Mouse (Mus musculus) midbrain, embryonic 14.5 days (tissue): Measurements from ENCODE around the gene Mrpl2. TPM values are rescaled to one million over a fixed set of nuclear protein-coding genes. Genes with fewer than 3 reads are reported as not detected.
A peak's percentile ranks its signal among the peaks of the same experiment; 100 is the strongest.

ENCODE experiments used
- ATAC-seq: fragments of 200-750 bp; cut with Nextera tagmentation; 2 replicates; pipeline ENCODE4 v1.8.0; 2017; ENCODE audit warnings: moderate number of reproducible peaks, moderate library complexity; ENCODE audit not compliant: low FRiP score, low TSS enrichment
- DNase-seq: peaks from one replicate; pipeline ENCODE4 v3.0.0-alpha.2; 2015
- H3K27ac ChIP-seq: fragments of 300-500 bp; sonication (generic); replicated peaks from 2 replicates; pipeline ENCODE4 v1.5.1; 2014; ENCODE audit warnings: mild to moderate bottlenecking, low read depth, low read length, moderate library complexity
- H3K27me3 ChIP-seq: fragments of 300-500 bp; sonication (generic); 2 replicates; pipeline ENCODE4 v1.6.1; 2014; ENCODE audit warnings: low read length, control low read depth, mixed read lengths; ENCODE audit not compliant: control insufficient read depth, insufficient read depth
- H3K36me3 ChIP-seq: fragments of 300-500 bp; sonication (generic); 2 replicates; pipeline ENCODE4 v1.6.1; 2014; ENCODE audit warnings: low read length, control low read depth; ENCODE audit not compliant: control insufficient read depth, insufficient read depth
- H3K4me1 ChIP-seq: fragments of 300-500 bp; sonication (generic); 2 replicates; pipeline ENCODE4 v1.6.1; 2014; ENCODE audit warnings: mild to moderate bottlenecking, antibody characterized with exemption, low read length, control low read depth; ENCODE audit not compliant: control insufficient read depth, insufficient read depth
- H3K4me2 ChIP-seq: fragments of 300-500 bp; sonication (generic); 2 replicates; pipeline ENCODE4 v1.6.1; 2014; ENCODE audit warnings: mild to moderate bottlenecking, low read length, moderate library complexity
- H3K4me3 ChIP-seq: fragments of 300-500 bp; sonication (generic); replicated peaks from 2 replicates; pipeline ENCODE4 v1.5.1; 2014; ENCODE audit warnings: low read depth, low read length
- H3K9ac ChIP-seq: fragments of 300-500 bp; sonication (generic); replicated peaks from 2 replicates; pipeline ENCODE4 v1.6.1; 2014; ENCODE audit warnings: mild to moderate bottlenecking, low read length, moderate library complexity
- H3K9me3 ChIP-seq: fragments of 300-500 bp; sonication (generic); 2 replicates; pipeline ENCODE4 v1.6.1; 2016; ENCODE audit warnings: low read length, control low read depth, mixed read lengths; ENCODE audit not compliant: control insufficient read depth
- WGBS: fragments of 180-500 bp; shearing (Covaris S2); extraction: QIAGEN DNeasy Blood & Tissue Kit; methylation state at CpG from one replicate; pipeline ENCODE4 v1.1.7; 2014; 5-methylcytosine and 5-hydroxymethylcytosine counted together
- polyA plus RNA-seq: library from polyadenylated mRNA; unstranded; fragments of >200 nt; fragmentation: Nextera tagmentation; extraction: Ambion mirVana; gene quantifications from 2 replicates; pipeline ENCODE4 v1.2.1, GENCODE M21; 2014

The Mrpl2 gene
- polyA plus RNA-seq, 1 experiment from 2014 or later = 73.2 TPM

DNA sequence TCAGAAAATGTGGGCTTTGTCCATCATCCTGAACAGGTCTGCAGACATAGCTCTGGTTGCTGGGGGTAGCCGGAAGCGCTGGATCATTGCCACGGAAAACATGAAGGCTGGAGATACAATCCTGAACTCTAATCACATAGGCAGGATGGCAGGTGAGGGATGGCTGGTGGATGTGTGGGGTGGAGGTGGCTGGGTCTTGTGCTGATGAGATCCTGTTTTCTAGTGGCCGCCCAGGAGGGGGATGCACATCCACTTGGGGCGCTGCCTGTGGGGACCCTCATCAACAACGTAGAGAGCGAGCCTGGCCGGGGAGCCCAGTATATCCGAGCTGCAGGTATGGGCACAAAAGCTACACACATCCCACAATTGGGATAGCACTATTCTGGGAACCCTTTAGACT, 2.4 kb downstream of the Mrpl2 start:
- no peaks in the 10 kb centered on the region for H3K9me3 ChIP-seq
- no peak overlapping the region for H3K27ac ChIP-seq
- no peak for ATAC-seq
- no peak overlapping the region for H3K4me3 ChIP-seq
- 92% methylated on average over 9 of the region's 9 CpGs for WGBS
- no peak for DNase-seq
- H3K4me1 ChIP-seq = peaks cover 43% of the 10 kb centered on the region
- no peaks in the 10 kb centered on the region for H3K27me3 ChIP-seq
- H3K36me3 ChIP-seq = peaks cover 17% of the 10 kb centered on the region
- H3K4me2 ChIP-seq = no peak overlapping the region
- H3K9ac ChIP-seq = no peak overlapping the region

DNA sequence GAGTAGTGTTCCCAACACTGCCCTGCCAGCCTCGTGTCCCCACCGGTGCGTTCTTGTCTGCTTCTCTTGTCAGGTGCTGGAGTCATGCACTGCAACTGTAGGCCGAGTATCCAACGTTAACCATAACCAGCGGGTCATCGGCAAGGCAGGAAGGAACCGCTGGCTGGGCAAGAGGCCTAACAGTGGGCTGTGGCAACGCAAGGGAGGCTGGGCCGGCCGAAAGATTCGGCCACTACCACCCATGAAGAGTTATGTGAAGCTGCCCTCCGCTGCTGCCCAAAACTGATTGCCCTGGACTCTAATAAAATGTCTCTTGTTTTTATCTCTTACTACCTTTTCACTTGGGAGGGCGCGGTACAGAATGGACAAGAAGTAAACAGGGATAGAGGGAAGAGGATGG, 3.8 kb downstream of the Mrpl2 start:
- ATAC-seq = no peak
- Histone ChIP-seq H3K36me3 (peaks cover 28% of the 10 kb centered on the region), H3K9ac (peak overlapping the region; percentile 96), H3K9me3 (no peaks in the 10 kb centered on the region), H3K4me3 (peak overlapping the region; percentile 67), H3K27ac (peak overlapping the region; percentile 95), H3K4me1 (peaks cover 37% of the 10 kb centered on the region), H3K4me2 (peak overlapping the region; percentile 88), H3K27me3 (no peaks in the 10 kb centered on the region)
- WGBS = 33% methylated on average over 15 of the region's 15 CpGs
- peak; percentile 17 for DNase-seq

DNA sequence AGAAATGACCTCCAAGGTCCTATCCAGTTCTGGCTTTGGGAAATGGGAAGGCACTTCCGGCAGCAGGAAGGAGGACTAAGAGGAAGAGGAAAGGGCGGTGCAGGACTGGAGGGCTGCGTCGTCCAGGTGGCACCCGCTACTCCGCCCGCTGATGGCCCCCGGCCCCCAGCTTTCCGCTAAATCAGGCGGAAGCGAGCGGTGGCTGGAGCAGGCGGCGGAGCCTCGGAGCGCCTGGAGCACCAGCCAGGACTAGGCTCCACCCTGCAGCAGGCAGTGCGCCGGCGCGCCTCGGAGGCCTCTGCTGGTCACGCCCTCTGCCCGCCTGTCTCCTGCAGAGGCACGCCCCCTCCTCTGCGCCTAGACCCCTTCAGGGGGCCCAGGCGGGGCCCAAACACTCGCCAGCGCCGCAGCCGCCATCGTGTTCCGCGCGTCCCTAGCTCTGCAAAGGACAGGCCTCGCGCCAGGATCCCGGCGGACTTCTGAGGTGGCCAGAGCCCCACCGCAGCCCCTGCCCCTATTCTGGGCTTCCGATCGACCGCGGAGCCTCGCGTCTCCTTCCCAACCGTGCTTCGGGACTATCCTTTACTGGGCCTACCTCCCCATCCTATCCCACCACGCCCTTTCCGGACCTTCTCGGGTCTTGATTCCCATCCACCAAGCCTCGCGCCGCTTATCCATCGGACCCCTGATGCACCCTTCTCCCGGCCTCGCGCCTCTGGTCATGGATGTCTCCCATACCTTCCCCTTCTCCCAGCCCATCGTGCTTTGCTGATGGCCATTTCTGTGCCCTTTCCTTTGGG, 4.4 kb downstream of the Mrpl2 start, which contains the start of gene Cul7:
Gene Cul7 (plus strand): TSS at position 106 of the 800 bp plus-strand sequence.
- DNase-seq (peak; percentile 96), ATAC-seq (peak; percentile 94)
- Histone ChIP-seq H3K9ac (peak within 1 kb of the TSS; percentile 96), H3K4me1 (peaks cover 31% of the 10 kb centered on the region), H3K4me2 (peak within 1 kb of the TSS; percentile 88), H3K4me3 (peak within 1 kb of the TSS; percentile 67), H3K9me3 (no peaks in the 10 kb centered on the region), H3K36me3 (peaks cover 30% of the 10 kb centered on the region), H3K27me3 (no peaks in the 10 kb centered on the region), H3K27ac (peak within 1 kb of the TSS; percentile 95)
- WGBS = under 1% methylated on average over 58 of the region's 58 CpGs

DNA sequence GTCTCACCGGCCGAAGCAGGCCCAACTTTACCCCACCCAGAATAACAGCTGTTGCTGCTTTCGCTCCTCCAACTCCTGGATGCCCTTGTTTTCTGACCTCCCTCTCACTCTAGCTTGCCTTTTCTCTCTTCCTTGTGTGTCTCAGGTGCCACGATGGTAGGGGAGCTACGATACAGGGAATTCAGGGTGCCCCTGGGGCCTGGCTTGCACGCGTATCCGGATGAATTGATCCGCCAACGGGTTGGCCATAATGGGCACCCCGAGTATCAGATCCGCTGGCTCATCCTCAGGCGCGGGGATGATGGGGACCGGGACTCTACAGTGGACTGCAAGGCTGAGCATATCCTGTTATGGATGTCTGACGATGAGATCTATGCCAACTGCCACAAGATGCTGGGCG, 5.3 kb downstream of the Mrpl2 start:
- H3K4me1 ChIP-seq = peaks cover 31% of the 10 kb centered on the region
- H3K27me3 ChIP-seq = no peaks in the 10 kb centered on the region
- ATAC-seq (no peak), DNase-seq (no peak)
- peak overlapping the region; percentile 95 for H3K27ac ChIP-seq
- 79% methylated on average over 17 of the region's 17 CpGs for WGBS
- H3K4me3 ChIP-seq = peak overlapping the region; percentile 67
- peaks cover 39% of the 10 kb centered on the region for H3K36me3 ChIP-seq
- peak overlapping the region; percentile 88 for H3K4me2 ChIP-seq
- peak overlapping the region; percentile 96 for H3K9ac ChIP-seq
- H3K9me3 ChIP-seq = no peaks in the 10 kb centered on the region

DNA sequence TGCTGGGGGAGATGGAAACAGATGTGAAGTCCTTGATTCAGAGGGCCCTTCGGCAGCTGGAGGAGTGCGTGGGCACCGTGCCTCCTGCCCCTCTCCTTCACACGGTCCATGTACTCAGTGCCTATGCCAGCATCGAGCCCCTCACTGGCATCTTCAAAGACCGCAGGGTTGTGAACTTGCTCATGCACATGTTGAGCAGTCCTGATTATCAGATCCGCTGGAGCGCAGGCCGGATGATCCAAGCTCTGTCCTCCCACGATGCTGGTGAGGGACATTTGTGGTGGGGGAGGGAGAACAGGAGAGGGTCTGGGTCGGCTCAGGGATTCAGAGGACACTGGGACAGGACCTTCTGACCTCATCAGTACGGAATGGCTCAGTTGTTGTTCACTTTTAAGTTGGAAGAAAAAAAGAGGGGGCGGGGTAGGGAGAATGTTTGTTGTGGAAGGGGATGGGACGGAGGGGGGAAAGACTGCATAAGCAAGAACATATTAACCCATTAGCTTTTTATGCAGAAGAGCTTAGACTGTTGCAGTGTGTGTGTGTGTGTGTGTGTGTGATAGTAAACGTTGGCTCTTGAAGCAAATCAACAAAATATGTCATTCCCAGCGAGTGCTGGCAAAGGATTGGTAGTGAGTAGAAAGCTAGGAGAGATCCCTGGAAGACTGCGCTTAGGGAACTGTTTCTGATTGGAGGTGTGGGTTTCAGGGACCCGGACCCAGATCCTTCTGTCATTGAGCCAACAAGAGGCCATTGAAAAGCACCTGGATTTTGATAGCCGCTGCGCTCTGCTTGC, 5.9 kb downstream of the Mrpl2 start:
- Histone ChIP-seq H3K36me3 (peaks cover 46% of the 10 kb centered on the region), H3K27me3 (no peaks in the 10 kb centered on the region), H3K27ac (no peak overlapping the region), H3K4me1 (peaks cover 25% of the 10 kb centered on the region), H3K4me3 (peak overlapping the region; percentile 67), H3K9me3 (no peaks in the 10 kb centered on the region), H3K9ac (peak overlapping the region; percentile 96), H3K4me2 (peak overlapping the region; percentile 88)
- no peak for ATAC-seq
- 79% methylated on average over 20 of the region's 20 CpGs for WGBS
- DNase-seq = no peak

DNA sequence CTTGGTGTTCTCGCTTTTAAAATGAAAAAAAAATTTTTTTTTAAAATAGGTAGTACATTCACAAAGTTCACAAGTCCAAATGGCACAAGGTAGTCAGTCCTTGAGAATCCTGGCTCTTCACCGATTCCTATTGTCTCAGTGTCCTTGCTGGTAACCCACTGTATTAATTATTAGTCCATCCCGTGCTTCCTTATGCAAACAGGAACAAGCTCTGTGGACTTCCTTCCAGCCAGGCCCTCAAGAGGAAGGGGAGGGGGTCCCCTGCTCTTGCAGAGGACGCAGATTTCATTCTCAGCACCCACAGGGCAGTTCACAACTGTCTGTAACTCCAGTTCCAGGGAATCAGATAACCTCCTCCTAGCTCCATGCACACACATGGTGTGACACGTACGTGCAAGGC, 10.0 kb downstream of the Mrpl2 start:
- peaks cover 79% of the 10 kb centered on the region for H3K36me3 ChIP-seq
- H3K9ac ChIP-seq = no peak overlapping the region
- H3K4me2 ChIP-seq = no peak overlapping the region
- H3K4me1 ChIP-seq = peaks cover 14% of the 10 kb centered on the region
- ATAC-seq = no peak
- H3K4me3 ChIP-seq = no peak overlapping the region
- DNase-seq = no peak
- no peak overlapping the region for H3K27ac ChIP-seq
- no peaks in the 10 kb centered on the region for H3K27me3 ChIP-seq
- 92% methylated on average over 6 of the region's 6 CpGs for WGBS
- no peaks in the 10 kb centered on the region for H3K9me3 ChIP-seq

DNA sequence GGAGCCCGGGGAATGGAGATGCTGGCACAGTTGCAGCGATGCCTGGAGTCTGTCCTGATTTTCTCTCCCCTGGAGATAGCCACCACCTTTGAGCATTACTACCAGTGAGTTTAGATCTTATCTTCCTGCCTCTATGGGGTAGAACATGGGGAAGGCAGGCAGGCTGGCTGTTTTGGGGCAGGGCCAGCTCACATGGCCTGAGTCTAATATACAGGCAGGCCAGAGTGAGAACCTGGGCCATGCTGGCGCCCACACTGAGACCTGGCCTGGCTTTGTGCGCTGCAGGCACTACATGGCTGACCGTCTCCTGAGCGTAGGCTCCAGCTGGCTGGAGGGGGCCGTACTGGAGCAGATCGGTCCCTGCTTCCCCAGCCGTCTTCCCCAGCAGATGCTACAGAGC, 15.3 kb downstream of the Mrpl2 start:
- no peaks in the 10 kb centered on the region for H3K27me3 ChIP-seq
- H3K27ac ChIP-seq = no peak overlapping the region
- H3K4me1 ChIP-seq = no peaks in the 10 kb centered on the region
- H3K9ac ChIP-seq = no peak overlapping the region
- H3K4me2 ChIP-seq = no peak overlapping the region
- DNase-seq = no peak
- peaks cover 96% of the 10 kb centered on the region for H3K36me3 ChIP-seq
- H3K4me3 ChIP-seq = no peak overlapping the region
- WGBS = 93% methylated on average over 9 of the region's 9 CpGs
- no peaks in the 10 kb centered on the region for H3K9me3 ChIP-seq
- ATAC-seq = no peak

DNA sequence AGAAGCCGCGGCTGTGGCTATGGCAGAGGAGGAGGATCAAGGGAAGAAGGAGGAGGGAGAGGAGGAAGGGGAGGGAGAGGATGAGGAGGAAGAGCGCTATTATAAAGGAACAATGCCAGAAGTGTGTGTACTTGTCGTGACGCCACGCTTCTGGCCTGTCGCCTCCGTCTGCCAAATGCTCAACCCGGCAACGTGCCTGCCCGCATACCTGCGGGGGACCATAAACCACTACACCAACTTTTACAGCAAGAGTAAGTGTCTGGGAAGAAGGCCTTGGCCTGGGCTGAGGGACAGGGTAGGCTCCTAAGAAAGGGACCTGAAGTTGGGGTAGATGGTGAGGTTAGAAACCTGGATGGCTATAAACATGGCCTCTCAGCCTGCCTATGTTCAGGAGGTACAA, 16.0 kb downstream of the Mrpl2 start:
- ATAC-seq (no peak), DNase-seq (no peak)
- WGBS = 94% methylated on average over 12 of the region's 12 CpGs
- Histone ChIP-seq H3K4me2 (no peak overlapping the region), H3K9ac (no peak overlapping the region), H3K27ac (no peak overlapping the region), H3K4me3 (no peak overlapping the region), H3K4me1 (no peaks in the 10 kb centered on the region), H3K36me3 (peaks cover 94% of the 10 kb centered on the region), H3K27me3 (no peaks in the 10 kb centered on the region), H3K9me3 (no peaks in the 10 kb centered on the region)
